Mouse (Mus musculus) brain, embryonic 14.5 days (tissue): ENCODE data around the gene 9130213A22Rik. TPM values are rescaled to one million over a fixed set of nuclear protein-coding genes. Genes with fewer than 3 reads are reported as not detected.
A peak's percentile ranks its signal among the peaks of the same experiment; 100 is the strongest.

Experiments
- DNase-seq: peaks from one replicate; pipeline ENCODE4 v3.0.0-alpha.2; 2011; ENCODE audit warnings: low read depth
- CTCF ChIP-seq: fragments of 200-500 bp; IDR thresholded peaks from 2 replicates; pipeline ENCODE4 v1.5.1; 2012; ENCODE audit warnings: inconsistent platforms, mild to moderate bottlenecking, moderate library complexity, borderline replicate concordance; ENCODE audit not compliant: insufficient read depth, insufficient read length; ENCODE audit errors: extremely low read depth
- POLR2A ChIP-seq: fragments of 200-500 bp; IDR thresholded peaks from 2 replicates; pipeline ENCODE4 v1.6.1; 2012; ENCODE audit warnings: mild to moderate bottlenecking, inconsistent platforms, borderline replicate concordance; ENCODE audit not compliant: poor library complexity, insufficient read depth, insufficient read length, severe bottlenecking; ENCODE audit errors: extremely low read depth
- polyA plus RNA-seq: library from polyadenylated mRNA; depleted of rRNA; stranded (reverse); fragments of >200 nt; gene quantifications from 2 replicates; pipeline ENCODE4 v1.2.3, GENCODE M21; 2012; rRNA removed

The 9130213A22Rik gene
- polyA plus RNA-seq = 0.33 and 0.47 TPM in 2 replicates

DNA sequence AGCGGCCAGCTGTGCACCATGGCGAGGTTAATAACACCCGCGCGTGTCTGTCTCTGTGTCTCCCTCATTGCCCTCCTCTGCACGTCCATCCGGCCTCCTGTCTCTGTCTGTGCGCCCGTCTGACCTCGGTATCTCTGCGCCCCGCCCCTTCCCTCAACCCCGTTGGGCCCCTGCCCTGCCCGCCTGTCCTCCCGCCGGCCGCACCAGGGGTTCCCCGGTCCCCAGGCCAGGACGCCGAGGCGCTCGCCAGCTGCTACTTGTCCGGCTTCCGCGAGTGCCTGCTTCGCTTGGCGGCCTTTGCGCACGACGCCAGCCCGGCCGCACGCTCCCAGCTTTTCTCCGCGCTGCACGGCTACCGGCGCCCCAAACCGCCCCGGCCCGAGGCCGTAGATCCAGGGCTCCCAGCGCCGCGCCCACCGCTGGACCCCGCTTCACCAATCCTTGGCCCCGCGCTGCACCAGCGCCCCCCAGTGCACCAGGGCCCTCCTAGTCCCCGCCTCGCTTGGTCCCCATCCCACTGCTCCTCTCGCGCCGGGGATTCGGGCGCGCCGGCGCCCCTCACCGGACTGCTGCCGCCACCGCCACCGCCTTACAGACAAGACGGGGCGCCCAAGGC is at the start of gene 9130213A22Rik:
TSS of gene 9130213A22Rik (minus strand) at position 254 of the 616 bp plus-strand sequence.
- TF ChIP-seq POLR2A (no peak), CTCF (peak; percentile 48)

DNA sequence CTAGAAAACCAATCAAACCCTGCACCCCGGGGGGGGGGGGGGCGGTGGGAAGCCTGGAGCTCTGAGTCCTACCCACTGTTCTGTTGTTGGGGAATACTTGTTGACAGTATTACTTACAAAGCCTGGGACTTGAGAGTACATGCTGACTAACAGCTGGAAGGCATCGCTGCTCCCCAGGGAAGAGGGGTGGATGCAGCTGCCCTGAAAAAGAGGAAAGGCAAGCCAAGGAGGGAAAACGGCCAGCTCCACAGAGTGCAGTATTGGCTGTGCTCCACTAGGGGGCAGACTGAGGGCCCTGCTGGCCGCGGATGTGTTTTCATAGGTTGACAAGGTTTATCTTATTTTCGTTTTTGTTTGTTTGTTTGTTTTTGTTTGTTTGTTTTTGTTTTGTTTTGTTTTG is 49.2 kb upstream of the 9130213A22Rik start:
- peak; percentile 56 for DNase-seq
- no peak for TF ChIP-seq POLR2A
- TF ChIP-seq CTCF = peak; percentile 91

More for the DNA sequence above, at the start of gene 9130213A22Rik:
- peak; percentile 94 for DNase-seq

DNA sequence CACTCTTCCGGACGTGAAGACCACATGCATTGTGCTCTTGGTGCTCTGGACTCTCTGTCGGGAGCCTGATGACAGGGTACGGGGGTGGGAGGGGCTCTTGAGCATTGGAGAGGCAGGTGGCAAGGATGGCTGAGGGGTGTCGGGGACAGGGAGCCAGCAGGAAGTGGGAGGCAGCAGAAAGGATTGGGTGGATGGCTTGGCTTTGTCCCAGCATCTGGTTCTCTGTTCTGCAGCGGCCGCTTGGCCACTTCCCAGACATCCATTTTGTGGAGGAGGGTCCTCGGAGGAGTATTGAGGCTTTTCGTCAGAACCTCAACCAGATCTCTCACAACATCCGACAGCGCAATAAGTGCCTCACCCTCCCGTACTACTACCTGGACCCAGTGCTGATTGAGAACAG is 46.9 kb upstream of the 9130213A22Rik start:
- peak; percentile 7 for DNase-seq
- TF ChIP-seq POLR2A (no peak), CTCF (no peak)

DNA sequence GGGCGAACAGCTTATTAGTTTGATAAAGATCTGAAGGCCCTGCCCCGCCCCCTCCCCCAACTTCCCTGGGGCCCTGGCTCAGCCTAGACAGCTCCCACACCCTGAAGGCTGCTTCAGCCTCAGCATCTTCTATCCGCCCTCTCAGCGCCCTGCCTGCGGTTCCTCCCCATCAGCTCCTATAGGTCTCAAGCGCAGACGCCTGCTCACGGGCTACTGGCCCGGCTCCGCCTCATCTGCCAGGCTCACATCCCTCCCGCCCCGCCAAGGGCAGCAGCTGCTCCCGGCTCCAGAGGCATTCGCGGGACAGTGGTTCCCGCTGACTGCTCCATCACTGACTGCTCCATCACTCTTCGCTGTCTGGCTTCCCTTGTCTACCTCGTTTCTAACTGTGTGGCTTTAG is 34.4 kb upstream of the 9130213A22Rik start, which contains the start of gene Alox12b:
TSS of gene Alox12b (plus strand) at position 190 of the 400 bp plus-strand sequence.
- TF ChIP-seq POLR2A (no peak), CTCF (no peak)
- peak; percentile 63 for DNase-seq

DNA sequence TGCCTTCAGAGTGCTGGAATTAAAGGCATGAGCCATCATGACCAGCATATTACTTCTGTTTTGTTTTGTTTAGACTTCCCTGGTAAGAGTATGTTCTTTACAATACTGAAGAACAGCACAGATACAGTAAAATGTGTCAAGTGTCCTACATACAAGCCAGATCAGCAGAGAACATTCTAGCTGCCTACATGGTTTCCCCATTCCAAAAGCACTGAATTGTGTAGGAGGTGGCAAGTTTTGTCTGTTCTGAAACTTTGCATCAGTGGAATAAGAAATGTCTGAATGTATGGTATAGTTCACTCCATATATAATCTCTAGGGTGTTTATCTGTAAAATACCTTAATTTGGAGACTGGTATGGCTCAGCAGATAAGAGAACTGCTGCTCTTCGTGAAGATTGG is 33.0 kb upstream of the 9130213A22Rik start:
- no peak for DNase-seq
- no peak for TF ChIP-seq POLR2A

DNA sequence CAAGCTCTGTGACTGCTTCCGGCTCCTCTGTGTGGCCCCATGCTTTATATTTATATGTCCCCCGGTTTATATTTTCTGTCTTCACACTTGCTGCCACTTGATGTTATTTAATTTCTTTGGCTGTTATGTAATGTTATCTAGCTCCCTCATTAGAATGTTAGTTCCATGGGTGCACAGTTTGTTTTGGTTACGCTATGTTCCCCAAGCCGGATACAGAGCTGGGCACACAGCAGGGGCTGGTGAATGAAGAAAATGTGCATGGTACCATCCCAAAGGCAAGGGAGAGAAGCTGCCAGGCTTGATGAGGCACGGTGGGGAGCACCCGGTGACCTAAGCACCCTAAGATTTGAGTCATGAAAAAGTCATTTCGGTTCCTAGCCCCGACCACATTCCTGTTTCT is 31.4 kb upstream of the 9130213A22Rik start:
- TF ChIP-seq POLR2A (no peak), CTCF (no peak)
- no peak for DNase-seq

DNA sequence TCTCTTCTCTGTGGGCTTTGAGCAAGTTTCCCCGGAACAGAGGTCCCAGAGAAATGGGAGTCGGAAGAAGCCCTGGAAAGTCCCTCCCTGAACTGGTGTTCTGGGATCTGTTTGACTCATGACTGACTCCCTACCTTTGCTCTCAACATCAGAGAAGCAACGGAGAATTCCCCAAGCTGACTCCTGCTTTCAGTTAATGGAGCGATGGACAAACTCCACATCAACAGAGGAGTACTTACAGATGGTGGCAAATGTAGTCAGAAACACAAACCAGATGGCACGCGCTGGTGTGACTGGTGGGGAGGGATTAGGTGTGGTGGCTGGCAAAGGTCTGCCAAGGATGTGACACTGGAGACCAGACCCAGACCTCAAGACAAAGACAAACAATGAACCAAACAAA is 28.6 kb upstream of the 9130213A22Rik start:
- peak; percentile 8 for DNase-seq
- TF ChIP-seq CTCF (no peak), POLR2A (no peak)

DNA sequence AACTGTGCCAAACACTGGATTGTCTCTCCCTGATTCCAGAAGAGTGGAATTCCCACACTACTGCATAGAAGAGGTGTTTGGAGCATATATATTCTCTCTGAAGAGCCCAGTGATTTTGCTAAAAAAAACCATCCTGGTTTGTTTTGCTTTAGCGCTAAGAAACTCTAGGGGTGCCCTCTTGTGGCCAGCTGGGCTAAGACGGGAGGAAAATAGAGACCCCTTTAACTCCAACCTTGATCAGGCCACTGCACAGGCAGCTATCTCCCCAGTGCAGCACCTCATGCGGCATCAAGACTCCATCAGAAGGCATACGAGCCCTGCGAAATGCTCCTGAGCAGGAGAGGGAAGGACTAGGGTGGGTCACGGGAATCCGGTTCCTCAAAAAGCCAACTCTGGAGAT is 28.1 kb upstream of the 9130213A22Rik start:
- DNase-seq = peak; percentile 81
- TF ChIP-seq CTCF = peak; percentile 76; the same call in 1 of the 2 replicates
- no peak for TF ChIP-seq POLR2A

DNA sequence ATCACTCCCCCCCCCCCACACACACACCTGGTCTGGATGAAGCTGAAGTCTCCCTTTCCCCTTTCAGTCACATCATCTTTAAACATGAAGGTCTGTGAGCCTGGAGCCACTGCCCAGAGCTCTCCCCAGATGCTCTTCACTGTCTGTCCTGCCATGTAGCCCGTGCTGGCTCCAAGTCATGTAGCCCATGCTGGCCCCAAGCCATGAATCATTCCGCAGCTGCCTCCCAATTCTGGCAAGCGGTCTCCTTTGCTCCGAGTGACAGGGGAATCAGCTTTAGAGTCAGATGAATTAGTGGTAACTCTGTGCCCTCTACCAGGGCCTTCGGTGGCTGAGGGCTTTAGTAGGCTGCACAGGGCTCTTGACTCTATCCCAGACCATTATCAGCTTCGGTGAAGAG is 27.3 kb upstream of the 9130213A22Rik start:
- peak; percentile 22 for DNase-seq
- TF ChIP-seq CTCF = no peak
- no peak for TF ChIP-seq POLR2A

DNA sequence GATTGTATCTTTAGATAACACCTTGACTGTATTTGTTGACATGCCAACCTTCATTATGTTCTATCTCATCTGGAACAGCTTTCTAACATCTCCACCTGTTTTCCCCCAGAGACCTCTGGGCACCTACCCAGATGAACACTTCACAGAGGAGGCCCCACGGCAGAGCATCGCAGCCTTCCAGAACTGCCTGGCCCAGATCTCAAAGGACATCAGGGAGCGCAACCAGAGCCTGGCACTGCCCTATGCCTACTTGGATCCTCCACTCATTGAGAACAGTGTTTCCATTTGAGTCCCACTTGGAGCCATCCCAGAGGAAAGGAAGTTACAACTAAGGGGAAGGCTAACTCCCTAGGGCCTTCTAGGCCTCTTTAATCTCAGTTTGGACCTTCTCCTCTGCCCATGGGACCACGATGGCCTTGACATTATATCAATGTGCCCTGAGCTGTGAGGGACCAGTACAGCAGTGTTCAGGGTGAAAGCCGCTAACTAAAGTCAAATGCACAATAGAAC is 26.1 kb upstream of the 9130213A22Rik start:
- no peak for TF ChIP-seq POLR2A
- TF ChIP-seq CTCF = no peak
- no peak for DNase-seq

DNA sequence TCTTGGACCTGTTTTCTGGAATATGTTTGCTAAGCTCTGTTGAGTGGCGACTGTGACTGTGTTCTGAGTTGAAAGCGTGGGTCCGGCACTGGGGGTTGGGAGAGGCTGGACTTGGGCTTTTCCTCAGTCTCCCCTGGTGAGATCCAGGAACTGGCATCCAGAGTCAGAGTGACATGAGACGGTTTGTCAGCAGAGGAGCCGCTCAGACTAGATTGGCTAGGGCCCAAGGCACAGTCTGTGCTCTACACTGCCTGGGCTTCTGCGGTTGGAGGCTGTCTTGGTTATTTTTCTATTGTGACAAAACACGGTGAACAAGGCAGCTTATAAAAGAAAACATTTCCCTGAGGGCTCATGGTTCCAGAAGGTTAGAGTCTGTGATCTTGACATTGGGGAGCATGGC is 25.2 kb upstream of the 9130213A22Rik start:
- DNase-seq = peak; percentile 44
- no peak for TF ChIP-seq CTCF
- TF ChIP-seq POLR2A = no peak

DNA sequence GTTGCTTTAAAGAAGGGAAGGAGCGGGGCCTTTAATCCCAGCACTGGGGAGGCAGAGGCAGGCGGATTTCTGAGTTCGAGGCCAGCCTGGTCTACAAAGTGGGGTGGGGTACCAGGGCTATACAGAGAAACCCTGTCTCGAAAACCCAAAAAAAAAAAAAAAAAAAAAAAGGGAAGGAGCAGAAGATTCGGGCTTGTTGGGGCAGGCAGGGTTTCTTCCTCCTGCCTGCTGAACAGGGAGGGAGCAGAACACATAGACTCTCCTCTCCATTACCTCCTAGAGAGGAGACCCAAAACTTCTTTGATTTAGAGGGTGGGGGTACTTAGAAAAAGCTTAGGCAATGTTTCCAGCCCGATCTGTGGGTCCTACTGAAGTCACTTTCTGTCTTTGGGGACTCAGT is 13.0 kb upstream of the 9130213A22Rik start:
- no peak for DNase-seq
- no peak for TF ChIP-seq POLR2A
- TF ChIP-seq CTCF = no peak
